Mouse (Mus musculus) liver, embryonic 14.5 days (tissue): ENCODE measurements around the gene 4930507D05Rik.

Experiments used
- CTCF ChIP-seq: IDR thresholded peaks from 2 replicates; pipeline ENCODE4 v1.5.1; 2016; ENCODE audit warnings: antibody characterized with exemption, low read depth, control low read depth
- EP300 ChIP-seq: IDR thresholded peaks from 2 replicates; pipeline ENCODE4 v1.6.1; 2016; ENCODE audit warnings: antibody characterized with exemption, low read depth

- TF ChIP-seq CTCF (no peak), EP300 (no peak)
Measured at GRCm38 (mm10) chr10:62485878-62486582, 36.7 kb downstream of the 4930507D05Rik start.
